ENCODE assay signal across 12 mouse cellular contexts in genomic region chr13:56073186-56073585, GRCm38 (mm10).
"Had no signal": no experiment of that assay in that cellular context is flagged by ENCODE, and none has a peak within 500 bp of the region (broad histone marks: within the 10 kb centered on the region; RNA-seq: fewer than 3 reads in every experiment).

No protein-coding gene starts in this region.

- ATAC-seq: liver, postnatal 0 days had no signal

- H3K4me3 ChIP-seq: liver, embryonic 13.5 days; lung, embryonic 15.5 days; midbrain, embryonic 12.5 days; neural tube, embryonic 13.5 days had no signal

- H3K4me2 ChIP-seq: liver, embryonic 13.5 days; lung, embryonic 15.5 days; midbrain, embryonic 12.5 days; neural tube, embryonic 13.5 days had no signal

- H3K27me3 ChIP-seq: liver, embryonic 13.5 days; lung, embryonic 15.5 days; midbrain, embryonic 12.5 days; neural tube, embryonic 13.5 days had no signal

- H3K9ac ChIP-seq: liver, embryonic 13.5 days; liver, postnatal 0 days; lung, embryonic 15.5 days; midbrain, embryonic 12.5 days; neural tube, embryonic 13.5 days had no signal

- H3K4me1 ChIP-seq: liver, embryonic 13.5 days; lung, embryonic 15.5 days had no signal

- DNase-seq: kidney, postnatal 25 days; layer of hippocampus, postnatal 36 days; liver, embryonic 13.5 days; liver, postnatal 0 days; retina, postnatal 1 day; right cerebral cortex, postnatal 4 days; spleen, adult 18-20 months; thymus, adult 18-20 months; thymus, postnatal 14 days had no signal

- H3K9me3 ChIP-seq: liver, embryonic 13.5 days; lung, embryonic 15.5 days; midbrain, embryonic 12.5 days; neural tube, embryonic 13.5 days had no signal

- H3K27ac ChIP-seq: liver, embryonic 13.5 days; lung, embryonic 15.5 days; midbrain, embryonic 12.5 days; neural tube, embryonic 13.5 days had no signal
